In the genomic region with DNA sequence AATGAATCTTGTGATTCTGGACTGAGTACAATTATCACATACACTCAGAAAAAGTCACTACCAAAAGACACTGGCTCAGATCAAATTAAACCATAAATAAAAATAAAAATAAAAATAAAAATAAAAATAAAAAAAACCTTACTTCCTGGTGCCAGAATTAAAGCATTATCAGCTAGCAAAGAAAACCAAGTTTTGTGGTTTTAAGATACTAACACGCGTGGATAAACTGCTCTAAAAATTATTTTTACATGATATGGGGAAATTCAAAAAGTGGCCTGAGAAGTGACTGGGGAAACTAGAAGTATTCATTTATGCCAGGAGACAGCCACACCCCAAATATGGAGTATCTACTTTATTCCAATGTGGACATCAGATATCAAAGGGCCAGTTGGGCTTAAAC, we compare ENCODE assay signal across 14 mouse cellular contexts.
"Had no signal": no experiment of that assay in that cellular context is flagged by ENCODE, and none has a peak within 500 bp of the region (broad histone marks: within the 10 kb centered on the region; RNA-seq: fewer than 3 reads in every experiment).

No protein-coding gene starts in this region.

- H3K9ac ChIP-seq: lung, embryonic 15.5 days; midbrain, embryonic 13.5 days; midbrain, embryonic 15.5 days; neural tube, embryonic 12.5 days; stomach, embryonic 15.5 days had no signal

- H3K36me3 ChIP-seq: lung, embryonic 15.5 days; midbrain, embryonic 15.5 days; neural tube, embryonic 12.5 days; stomach, embryonic 15.5 days had no signal

- ATAC-seq: midbrain, embryonic 13.5 days; midbrain, embryonic 15.5 days had no signal

- H3K4me3 ChIP-seq: lung, embryonic 15.5 days; megakaryocyte, embryonic 14.5 days; midbrain, embryonic 13.5 days; midbrain, embryonic 15.5 days; neural tube, embryonic 12.5 days; stomach, embryonic 15.5 days had no signal

- H3K4me2 ChIP-seq: lung, embryonic 15.5 days; midbrain, embryonic 11.5 days; midbrain, embryonic 13.5 days; midbrain, embryonic 15.5 days; neural tube, embryonic 12.5 days; stomach, embryonic 15.5 days had no signal

- H3K9me3 ChIP-seq: lung, embryonic 15.5 days; megakaryocyte, embryonic 14.5 days; midbrain, embryonic 13.5 days; midbrain, embryonic 15.5 days; neural tube, embryonic 12.5 days; stomach, embryonic 15.5 days had no signal

- DNase-seq: lung, adult 2 months; lung, postnatal 14 days; lung, postnatal 36 days; right cerebral cortex, postnatal 14 days; thymus, adult 2 months; thymus, postnatal 25 days had no signal

- H3K4me1 ChIP-seq: neural tube, embryonic 12.5 days had no signal

- H3K27me3 ChIP-seq: lung, embryonic 15.5 days; megakaryocyte, embryonic 14.5 days; midbrain, embryonic 13.5 days; midbrain, embryonic 15.5 days; neural tube, embryonic 12.5 days; stomach, embryonic 15.5 days had no signal

- H3K27ac ChIP-seq: lung, embryonic 15.5 days; macrophage; midbrain, embryonic 13.5 days; midbrain, embryonic 15.5 days; neural tube, embryonic 12.5 days; stomach, embryonic 15.5 days had no signal
